Mouse (Mus musculus): ENCODE measurements around the gene Spcs3.

DNA sequence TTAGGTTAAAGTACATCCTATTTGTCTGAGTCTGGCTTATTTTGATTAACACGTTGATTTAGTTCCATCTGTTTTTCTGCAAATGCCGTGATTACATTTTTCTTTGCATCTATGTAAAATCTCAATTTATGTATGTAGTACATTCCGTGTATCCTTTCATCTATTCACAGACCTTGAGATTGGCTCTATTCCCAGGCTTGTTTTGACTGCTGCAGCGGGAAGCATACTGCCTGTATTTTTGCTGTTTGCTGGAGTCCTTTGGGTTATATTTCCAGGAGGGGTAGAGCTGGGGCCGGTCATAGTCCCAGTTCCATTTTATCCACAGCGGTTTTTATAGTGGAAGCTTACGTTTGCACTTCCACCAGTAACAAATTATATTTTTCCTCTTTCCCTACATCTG, 26.7 kb downstream of the Spcs3 start:
- no peak for TF ChIP-seq CTCF (conservative IDR thresholded peaks at IDR 0.05; ENCODE audit: low read length)
- TF ChIP-seq POU5F1 (IDR thresholded peaks at IDR 0.05; ENCODE audit: borderline replicate concordance, low read length): no peak
